ENCODE assay signal across 7 mouse cellular contexts in genomic region chr12:12941661-12942363, GRCm38 (mm10). TPM values are rescaled to one million over a fixed set of nuclear protein-coding genes. Genes with fewer than 3 reads are reported as not detected.
DNase-seq lines count a peak whose midpoint lies in the region; ATAC-seq lines count a peak whose summit lies in the region.

Gene Mycn, minus strand, starts transcription at chr12:12941914.

- 0% methylated on average over 38 of the region's 38 CpGs for WGBS in intestine, embryonic 16.5 days
- under 1% methylated on average over 38 of the region's 38 CpGs for WGBS in limb, embryonic 10.5 days
- under 1% methylated on average over 37 of the region's 38 CpGs for WGBS in midbrain, embryonic 13.5 days
- 2% methylated on average over 38 of the region's 38 CpGs for WGBS in stomach, embryonic 14.5 days

- peaks cover 8% of the 10 kb centered on the region for H3K36me3 ChIP-seq in intestine, embryonic 16.5 days (ENCODE audit: control insufficient read depth, insufficient read depth, low read length)
- peaks cover 35% of the 10 kb centered on the region for H3K36me3 ChIP-seq in limb, embryonic 10.5 days
- H3K36me3 ChIP-seq in midbrain, embryonic 13.5 days = peaks cover 12% of the 10 kb centered on the region
- H3K36me3 ChIP-seq in stomach, embryonic 14.5 days (ENCODE audit: control insufficient read depth, insufficient read depth, low read length) = peaks cover 5% of the 10 kb centered on the region; the same call in 1 of the 2 replicates

- peak; percentile 74 to 85 for DNase-seq in adrenal gland, postnatal 36 days
- DNase-seq in embryo, embryonic 10.5 days (ENCODE audit: low spot score) = peak; percentile 99
- DNase-seq in gastrocnemius, postnatal 4 days (ENCODE audit: low spot score in 2 of 2) = peak; percentile 42 to 73
- peak; percentile 91 for DNase-seq in limb, embryonic 10.5 days (ENCODE audit: low spot score)

- peaks cover 9% of the 10 kb centered on the region for H3K4me1 ChIP-seq in intestine, embryonic 16.5 days (ENCODE audit: control insufficient read depth, insufficient read depth, low read length)
- peaks cover 30% of the 10 kb centered on the region for H3K4me1 ChIP-seq in limb, embryonic 10.5 days
- peaks cover 32% of the 10 kb centered on the region for H3K4me1 ChIP-seq in midbrain, embryonic 13.5 days (replicated peaks)
- H3K4me1 ChIP-seq in stomach, embryonic 14.5 days (ENCODE audit: control insufficient read depth, insufficient read depth, low read length) = peaks cover 16% of the 10 kb centered on the region; the same call in 1 of the 2 replicates

- peak within 1 kb of the TSS; percentile 89 for H3K27ac ChIP-seq in intestine, embryonic 16.5 days (ENCODE audit: low read length)
- peak within 1 kb of the TSS; percentile 96 for H3K27ac ChIP-seq in limb, embryonic 10.5 days
- peak within 1 kb of the TSS; percentile 95 for H3K27ac ChIP-seq in midbrain, embryonic 13.5 days
- peak within 1 kb of the TSS; percentile 91 for H3K27ac ChIP-seq in stomach, embryonic 14.5 days (ENCODE audit: low read length)

- ATAC-seq in intestine, embryonic 16.5 days = peak; percentile 76
- ATAC-seq in midbrain, embryonic 13.5 days = peak; percentile 86
- ATAC-seq in stomach, embryonic 14.5 days (ENCODE audit: insufficient number of reproducible peaks, insufficient read depth, low FRiP score, low read depth) = peak; percentile 62

- peak within 1 kb of the TSS; percentile 92 for H3K4me3 ChIP-seq in intestine, embryonic 16.5 days (ENCODE audit: low read length)
- peak within 1 kb of the TSS; percentile 82 for H3K4me3 ChIP-seq in limb, embryonic 10.5 days
- H3K4me3 ChIP-seq in midbrain, embryonic 13.5 days (replicated peaks) = peak within 1 kb of the TSS; percentile 92
- peak within 1 kb of the TSS; percentile 75 for H3K4me3 ChIP-seq in stomach, embryonic 14.5 days (ENCODE audit: low read depth, low read length)

- peak within 1 kb of the TSS; percentile 91 for H3K9ac ChIP-seq in intestine, embryonic 16.5 days (ENCODE audit: low read depth, low read length)
- peak within 1 kb of the TSS; percentile 98 for H3K9ac ChIP-seq in midbrain, embryonic 13.5 days (replicated peaks)
- peak within 1 kb of the TSS; percentile 70 for H3K9ac ChIP-seq in stomach, embryonic 14.5 days (replicated peaks; ENCODE audit: low read depth, low read length)

- no peaks in the 10 kb centered on the region for H3K9me3 ChIP-seq in intestine, embryonic 16.5 days (ENCODE audit: control insufficient read depth, low read length)
- no peaks in the 10 kb centered on the region for H3K9me3 ChIP-seq in limb, embryonic 10.5 days (replicated peaks)
- H3K9me3 ChIP-seq in midbrain, embryonic 13.5 days = no peaks in the 10 kb centered on the region
- no peaks in the 10 kb centered on the region for H3K9me3 ChIP-seq in stomach, embryonic 14.5 days (ENCODE audit: control insufficient read depth, low read depth, low read length)

- no peaks in the 10 kb centered on the region for H3K27me3 ChIP-seq in intestine, embryonic 16.5 days (replicated peaks; ENCODE audit: control insufficient read depth, insufficient read depth, low read length)
- no peaks in the 10 kb centered on the region for H3K27me3 ChIP-seq in limb, embryonic 10.5 days (ENCODE audit: low read depth, poor library complexity, severe bottlenecking)
- peaks cover 6% of the 10 kb centered on the region for H3K27me3 ChIP-seq in midbrain, embryonic 13.5 days
- no peaks in the 10 kb centered on the region for H3K27me3 ChIP-seq in stomach, embryonic 14.5 days (ENCODE audit: control insufficient read depth, insufficient read depth, low read length)

- peak within 1 kb of the TSS; percentile 86 for H3K4me2 ChIP-seq in intestine, embryonic 16.5 days (ENCODE audit: low read depth, low read length)
- H3K4me2 ChIP-seq in midbrain, embryonic 13.5 days (replicated peaks) = peak within 1 kb of the TSS; percentile 97
- H3K4me2 ChIP-seq in stomach, embryonic 14.5 days (replicated peaks; ENCODE audit: low read depth, low read length) = peak within 1 kb of the TSS; percentile 96

RNA-seq across cellular contexts. Expression of gene Mycn, which starts in this region (rescaled TPM):
- total RNA-seq in adrenal gland, postnatal 36 days (2021) = 10 to 100 TPM in 1 of 2 experiments, 1 to 10 TPM in 1; 4.9 to 12.4 TPM
- total RNA-seq in gastrocnemius, postnatal 4 days (2021) = 1 to 10 TPM; 6.1 to 7.9 TPM
- 60.7 and 66.4 TPM in 2 replicates for polyA plus RNA-seq in intestine, embryonic 16.5 days (2015; fragmentation: Nextera tagmentation; extraction: Ambion mirVana)
- polyA plus RNA-seq in limb, embryonic 10.5 days (2016; fragmentation: Nextera tagmentation; extraction: Ambion mirVana) = 153 and 241 TPM in 2 replicates
- polyA plus RNA-seq in midbrain, embryonic 13.5 days (2015; fragmentation: Nextera tagmentation; extraction: Ambion mirVana) = 60.7 and 67.1 TPM in 2 replicates
- polyA plus RNA-seq in stomach, embryonic 14.5 days (2014; fragmentation: Nextera tagmentation; extraction: Ambion mirVana) = 47.6 and 47.9 TPM in 2 replicates

Comparison
In these comparisons a context has a peak if more than half of its experiments do, and no peak if none do; other contexts are left out.
1. Peak in every context shown above with its lines: DNase-seq, ATAC-seq, H3K4me3 ChIP-seq and H3K27ac ChIP-seq.